Mouse (Mus musculus): Measurements from ENCODE around the gene Gm45140. TPM values are rescaled to one million over a fixed set of nuclear protein-coding genes. Genes with fewer than 3 reads are reported as not detected.

The Gm45140 gene
- total and polyA plus RNA-seq, 3 experiments, result 9.9 to 26.2 TPM; not detected in 1

GRCm38 (mm10) chr6:87744632-87745031 lies 91.0 kb downstream of the Gm45140 start:
- Histone ChIP-seq H3K27ac (ENCODE audit: control insufficient read depth, low read depth, low read length) (peak overlapping the region; percentile 39), H3K4me3 (ENCODE audit: control insufficient read depth in 1 of 2, insufficient read depth in 1 of 2, low read depth in 2 of 2, low read length in 2 of 2) (no peak overlapping the region), H3K9me3 (replicated peaks; ENCODE audit: insufficient read depth, low read length) (no peaks in the 10 kb centered on the region), H3K79me2 (ENCODE audit: control insufficient read depth, insufficient read depth, low read length, poor library complexity) (no peaks in the 10 kb centered on the region), H3K27me3 (ENCODE audit: control insufficient read depth in 1 of 2, insufficient read depth in 2 of 2, low read length in 2 of 2) (no peaks in the 10 kb centered on the region), H3K36me3 (ENCODE audit: control insufficient read depth in 1 of 2, insufficient read depth in 2 of 2, low read length in 2 of 2) (peaks cover 0 to 47% of the 10 kb centered on the region in 2 experiments; a peak in 2 of 4 replicates), H3K9ac (ENCODE audit: control insufficient read depth, low read depth, low read length, poor library complexity, severe bottlenecking) (no peak overlapping the region), H3K4me1 (ENCODE audit: control insufficient read depth in 1 of 2, insufficient read depth in 2 of 2, low read length in 2 of 2) (peaks cover 31 to 74% of the 10 kb centered on the region in 2 experiments)
- peak; percentile 28 for DNase-seq (ENCODE audit: low read depth, low spot score)
- TF ChIP-seq MYB (IDR thresholded peaks at IDR 0.05; ENCODE audit: low read depth, low read length) (no peak), RAD21 (IDR thresholded peaks at IDR 0.05; ENCODE audit: low read depth, low read length) (no peak), EP300 (IDR thresholded peaks at IDR 0.05; ENCODE audit: low read depth in 1 of 2, low read length in 2 of 2) (peak; percentile 29 to 62; a peak in 3 of 4 replicates), MAZ (IDR thresholded peaks at IDR 0.05; ENCODE audit: low read depth, low read length) (no peak), SMC3 (IDR thresholded peaks at IDR 0.05; ENCODE audit: low read depth, low read length) (no peak), GATA1 (IDR thresholded peaks at IDR 0.05; ENCODE audit: low read depth, low read length) (peak; percentile 70), SIN3A (IDR thresholded peaks at IDR 0.05; ENCODE audit: low read length) (0 out of 2 replicates have a peak, but pooled peaks have one; percentile 29), TCF12 (IDR thresholded peaks at IDR 0.05; ENCODE audit: low read depth, low read length) (peak; percentile 48; the same call in 1 of the 2 replicates), ZC3H11A (IDR thresholded peaks at IDR 0.05; ENCODE audit: low read depth, low read length) (no peak), RCOR1 (IDR thresholded peaks at IDR 0.05; ENCODE audit: low read depth, low read length) (peak; percentile 14; the same call in 1 of the 2 replicates), ETS1 (IDR thresholded peaks at IDR 0.05; ENCODE audit: low read depth, low read length) (peak; percentile 50; the same call in 1 of the 2 replicates), MYC (IDR thresholded peaks at IDR 0.05; ENCODE audit: low read depth, low read length) (no peak), KAT2A (conservative IDR thresholded peaks at IDR 0.05; ENCODE audit: low read depth, low read length) (no peak), USF1 (IDR thresholded peaks at IDR 0.05; ENCODE audit: low read depth, low read length) (no peak)

GRCm38 (mm10) chr6:87743281-87743680 lies 92.3 kb downstream of the Gm45140 start:
- H3K27ac ChIP-seq (ENCODE audit: control insufficient read depth, low read depth, low read length), result no peak overlapping the region
- no peaks in the 10 kb centered on the region for H3K27me3 ChIP-seq (ENCODE audit: control insufficient read depth in 1 of 2, insufficient read depth in 2 of 2, low read length in 2 of 2)
- TF ChIP-seq MXI1 (IDR thresholded peaks at IDR 0.05; ENCODE audit: low read depth, low read length), result no peak
- TF ChIP-seq POLR2AphosphoS2 (IDR thresholded peaks at IDR 0.05; ENCODE audit: low read length), result no peak
- no peak for TF ChIP-seq SMC3 (IDR thresholded peaks at IDR 0.05; ENCODE audit: low read depth, low read length)
- no peak for TF ChIP-seq CHD2 (IDR thresholded peaks at IDR 0.05; ENCODE audit: low read length)
- TF ChIP-seq MAX (IDR thresholded peaks at IDR 0.05; ENCODE audit: low read length), result no peak
- TF ChIP-seq NELFE (IDR thresholded peaks at IDR 0.05; ENCODE audit: low read depth, low read length), result no peak
- no peak for TF ChIP-seq POLR2AphosphoS5 (IDR thresholded peaks at IDR 0.05; ENCODE audit: borderline replicate concordance, low read depth, low read length)
- TF ChIP-seq BHLHE40 (IDR thresholded peaks at IDR 0.05; ENCODE audit: borderline replicate concordance, low read depth, low read length), result no peak
- TF ChIP-seq TCF12 (IDR thresholded peaks at IDR 0.05; ENCODE audit: low read depth, low read length), result no peak
- TF ChIP-seq MYC (IDR thresholded peaks at IDR 0.05; ENCODE audit: low read depth, low read length), result no peak
- TF ChIP-seq MEF2A (IDR thresholded peaks at IDR 0.05; ENCODE audit: extremely low read depth, insufficient replicate concordance, low read depth, low read length, poor library complexity, severe bottlenecking), result no peak
- TF ChIP-seq USF2 (IDR thresholded peaks at IDR 0.05; ENCODE audit: borderline replicate concordance in 1 of 2, insufficient read depth in 1 of 2, low read depth in 1 of 2, low read length in 2 of 2), result no peak
- TF ChIP-seq TBP (IDR thresholded peaks at IDR 0.05; ENCODE audit: low read depth, low read length), result no peak
- TF ChIP-seq ETS1 (IDR thresholded peaks at IDR 0.05; ENCODE audit: low read depth, low read length), result no peak
- H3K79me2 ChIP-seq (ENCODE audit: control insufficient read depth, insufficient read depth, low read length, poor library complexity), result no peaks in the 10 kb centered on the region
- no peaks in the 10 kb centered on the region for H3K9me3 ChIP-seq (replicated peaks; ENCODE audit: insufficient read depth, low read length)
- no peak overlapping the region for H3K9ac ChIP-seq (ENCODE audit: control insufficient read depth, low read depth, low read length, poor library complexity, severe bottlenecking)
- no peak for DNase-seq (ENCODE audit: low read depth, low spot score)
- no peak overlapping the region for H3K4me3 ChIP-seq (ENCODE audit: control insufficient read depth in 1 of 2, insufficient read depth in 1 of 2, low read depth in 2 of 2, low read length in 2 of 2)
- peaks cover 33 to 69% of the 10 kb centered on the region in 2 experiments for H3K4me1 ChIP-seq (ENCODE audit: control insufficient read depth in 1 of 2, insufficient read depth in 2 of 2, low read length in 2 of 2)
- H3K36me3 ChIP-seq (ENCODE audit: control insufficient read depth in 1 of 2, insufficient read depth in 2 of 2, low read length in 2 of 2), result peaks cover 0 to 45% of the 10 kb centered on the region in 2 experiments; a peak in 2 of 4 replicates
